In genomic region chr9:62381402-62381913, GRCm38 (mm10) we compare ENCODE assay signal across 9 mouse cellular contexts. TPM values are rescaled to one million over a fixed set of nuclear protein-coding genes. Genes with fewer than 3 reads are reported as not detected.
DNase-seq lines count a peak whose midpoint lies in the region; ATAC-seq lines count a peak whose summit lies in the region.
"Had no signal": no experiment of that assay in that cellular context is flagged by ENCODE, and none has a peak within 500 bp of the region (broad histone marks: within the 10 kb centered on the region; RNA-seq: fewer than 3 reads in every experiment).

No protein-coding gene starts in this region.

- WGBS in limb, embryonic 12.5 days: 59% methylated on average over 8 of the region's 8 CpGs
- WGBS in limb, embryonic 10.5 days: 71% methylated on average over 8 of the region's 8 CpGs
- 55% methylated on average over 8 of the region's 8 CpGs for WGBS in stomach, embryonic 14.5 days

- DNase-seq in adrenal gland, adult (ENCODE audit: inconsistent age in 2 of 2, low spot score in 1 of 2): peak; percentile 24 to 56
- DNase-seq in adrenal gland, postnatal 10 days: no peak
- DNase-seq in limb, embryonic 10.5 days (ENCODE audit: low spot score): no peak
- DNase-seq in heart, postnatal 4 days: peak; percentile 48
- DNase-seq in urinary bladder, postnatal 4 days (ENCODE audit: low spot score in 2 of 2): no peak

- H3K27me3 ChIP-seq in limb, embryonic 12.5 days: no peaks in the 10 kb centered on the region
- no peaks in the 10 kb centered on the region for H3K27me3 ChIP-seq in limb, embryonic 10.5 days (ENCODE audit: low read depth, poor library complexity, severe bottlenecking)
- H3K27me3 ChIP-seq in stomach, embryonic 14.5 days (ENCODE audit: control insufficient read depth, insufficient read depth, low read length): no peaks in the 10 kb centered on the region
- H3K27me3 ChIP-seq: embryonic facial prominence, embryonic 13.5 days had no signal

- H3K36me3 ChIP-seq in limb, embryonic 12.5 days: peaks cover 42% of the 10 kb centered on the region
- H3K36me3 ChIP-seq in limb, embryonic 10.5 days: peaks cover 42% of the 10 kb centered on the region
- H3K36me3 ChIP-seq in stomach, embryonic 14.5 days (ENCODE audit: control insufficient read depth, insufficient read depth, low read length): peaks cover 26% of the 10 kb centered on the region

- 0 out of 2 replicates have a peak overlapping the region, but pooled peaks have one; percentile 31 for H3K27ac ChIP-seq in limb, embryonic 12.5 days
- no peak overlapping the region for H3K27ac ChIP-seq in limb, embryonic 10.5 days
- no peak overlapping the region for H3K27ac ChIP-seq in stomach, embryonic 14.5 days (ENCODE audit: low read length)
- H3K27ac ChIP-seq: embryonic facial prominence, embryonic 13.5 days had no signal

- no peak overlapping the region for H3K4me3 ChIP-seq in limb, embryonic 12.5 days (replicated peaks)
- no peak overlapping the region for H3K4me3 ChIP-seq in limb, embryonic 10.5 days
- no peak overlapping the region for H3K4me3 ChIP-seq in stomach, embryonic 14.5 days (ENCODE audit: low read depth, low read length)
- H3K4me3 ChIP-seq: embryonic facial prominence, embryonic 13.5 days had no signal

- no peak overlapping the region for H3K9ac ChIP-seq in limb, embryonic 12.5 days (replicated peaks)
- H3K9ac ChIP-seq in stomach, embryonic 14.5 days (replicated peaks; ENCODE audit: low read depth, low read length): no peak overlapping the region
- H3K9ac ChIP-seq: embryonic facial prominence, embryonic 13.5 days had no signal

- H3K4me2 ChIP-seq in limb, embryonic 12.5 days: no peak overlapping the region
- no peak overlapping the region for H3K4me2 ChIP-seq in stomach, embryonic 14.5 days (replicated peaks; ENCODE audit: low read depth, low read length)
- H3K4me2 ChIP-seq: embryonic facial prominence, embryonic 13.5 days had no signal

- ATAC-seq in limb, embryonic 12.5 days (ENCODE audit: insufficient number of reproducible peaks, insufficient read depth, low FRiP score, low TSS enrichment, low read depth): no peak
- 0 out of 2 replicates have a peak, but pooled peaks have one; percentile 23 for ATAC-seq in stomach, embryonic 14.5 days (ENCODE audit: insufficient number of reproducible peaks, insufficient read depth, low FRiP score, low read depth)
- no peak for ATAC-seq in megakaryocyte-erythroid progenitor cell, adult 5-6 weeks (replicated peaks; ENCODE audit: low FRiP score, low TSS enrichment, poor library complexity, severe bottlenecking)

- H3K9me3 ChIP-seq in limb, embryonic 12.5 days: no peaks in the 10 kb centered on the region
- H3K9me3 ChIP-seq in limb, embryonic 10.5 days (replicated peaks): no peaks in the 10 kb centered on the region
- no peaks in the 10 kb centered on the region for H3K9me3 ChIP-seq in stomach, embryonic 14.5 days (ENCODE audit: control insufficient read depth, low read depth, low read length)
- H3K9me3 ChIP-seq: embryonic facial prominence, embryonic 13.5 days had no signal

- H3K4me1 ChIP-seq in limb, embryonic 12.5 days (replicated peaks): no peaks in the 10 kb centered on the region; the same call in 1 of the 2 replicates
- H3K4me1 ChIP-seq in limb, embryonic 10.5 days: 0 out of 2 replicates have a peak, but pooled peaks cover 4% of the 10 kb centered on the region
- no peaks in the 10 kb centered on the region for H3K4me1 ChIP-seq in stomach, embryonic 14.5 days (ENCODE audit: control insufficient read depth, insufficient read depth, low read length)

RNA-seq across cellular contexts. Expression of gene Anp32a, which starts 40.4 kb away (rescaled TPM):
- 100 to 1,000 TPM; 274 to 316 TPM for total RNA-seq in adrenal gland, postnatal 10 days (2021)
- polyA plus RNA-seq in limb, embryonic 12.5 days (2016; fragmentation: Nextera tagmentation; extraction: Ambion mirVana): 231 and 240 TPM in 2 replicates
- polyA plus RNA-seq in limb, embryonic 10.5 days (2016; fragmentation: Nextera tagmentation; extraction: Ambion mirVana): 240 and 246 TPM in 2 replicates
- total RNA-seq in heart, postnatal 4 days (2021): 100 to 1,000 TPM; 255 to 279 TPM
- 108 and 118 TPM in 2 replicates for polyA plus RNA-seq in stomach, embryonic 14.5 days (2014; fragmentation: Nextera tagmentation; extraction: Ambion mirVana)
- 205 and 266 TPM in 2 replicates for total RNA-seq in megakaryocyte-erythroid progenitor cell, adult 5-6 weeks (2014; fragmentation: Nextera tagmentation)
- 606 and 1,097 TPM in 2 replicates for total RNA-seq in megakaryocyte-erythroid progenitor cell, adult 5-6 weeks (2017)

Comparison
In these comparisons a context has a peak if more than half of its experiments do, and no peak if none do; other contexts are left out.
1. DNase-seq: peak in adrenal gland, adult (2 of 2) and heart, postnatal 4 days (single experiment); none in adrenal gland, postnatal 10 days (single experiment), limb, embryonic 10.5 days (single experiment) and urinary bladder, postnatal 4 days (0 of 2).